Mouse (Mus musculus) 3134 (cell line): ENCODE data around the gene Celf2.

Experiments
- DNase-seq: peaks from one replicate; pipeline ENCODE4 v3.0.0-alpha.2; 2011; ENCODE audit warnings: low spot score; ENCODE audit not compliant: insufficient read length; ENCODE audit errors: extremely low read depth

The Celf2 gene

DNA sequence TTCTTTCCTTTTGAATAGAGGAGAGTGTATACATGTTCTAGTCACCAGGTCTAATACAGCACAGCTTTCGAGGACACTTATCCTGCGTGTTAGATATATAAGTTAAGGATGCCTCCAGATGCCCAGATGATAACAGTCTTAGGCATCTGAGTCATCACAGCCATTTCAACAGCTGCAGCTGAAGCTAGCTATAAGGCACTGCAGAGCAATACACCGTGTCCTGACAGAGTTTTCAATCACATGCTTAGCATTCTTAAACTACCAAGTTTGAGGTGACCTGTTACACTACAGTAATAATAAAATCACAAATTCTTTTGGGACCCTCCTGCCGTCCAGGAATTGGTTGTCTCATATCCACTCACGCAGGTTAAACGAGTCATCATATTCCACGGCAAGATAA, 714.5 kb downstream of the Celf2 start:
- DNase-seq = no peak

DNA sequence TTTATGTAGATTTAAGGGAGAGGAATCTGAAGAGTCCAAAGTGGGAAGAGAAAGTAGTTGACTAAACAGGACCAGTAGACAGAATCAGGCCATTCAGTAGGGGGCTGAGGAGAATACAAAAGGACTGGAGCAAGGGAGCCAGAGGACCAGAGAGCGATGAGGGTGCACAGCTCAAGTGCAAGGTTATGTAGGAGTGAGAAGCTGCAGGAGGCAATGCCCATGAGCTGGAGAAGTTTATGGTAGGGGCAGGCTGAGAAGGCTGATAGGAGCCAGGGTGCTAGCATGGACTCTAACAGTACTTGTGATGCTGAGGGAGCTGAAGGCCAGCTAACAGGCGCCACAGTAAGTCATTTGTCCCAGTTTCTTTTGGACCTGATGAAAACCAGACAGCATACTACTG, 718.5 kb downstream of the Celf2 start:
- DNase-seq = no peak

DNA sequence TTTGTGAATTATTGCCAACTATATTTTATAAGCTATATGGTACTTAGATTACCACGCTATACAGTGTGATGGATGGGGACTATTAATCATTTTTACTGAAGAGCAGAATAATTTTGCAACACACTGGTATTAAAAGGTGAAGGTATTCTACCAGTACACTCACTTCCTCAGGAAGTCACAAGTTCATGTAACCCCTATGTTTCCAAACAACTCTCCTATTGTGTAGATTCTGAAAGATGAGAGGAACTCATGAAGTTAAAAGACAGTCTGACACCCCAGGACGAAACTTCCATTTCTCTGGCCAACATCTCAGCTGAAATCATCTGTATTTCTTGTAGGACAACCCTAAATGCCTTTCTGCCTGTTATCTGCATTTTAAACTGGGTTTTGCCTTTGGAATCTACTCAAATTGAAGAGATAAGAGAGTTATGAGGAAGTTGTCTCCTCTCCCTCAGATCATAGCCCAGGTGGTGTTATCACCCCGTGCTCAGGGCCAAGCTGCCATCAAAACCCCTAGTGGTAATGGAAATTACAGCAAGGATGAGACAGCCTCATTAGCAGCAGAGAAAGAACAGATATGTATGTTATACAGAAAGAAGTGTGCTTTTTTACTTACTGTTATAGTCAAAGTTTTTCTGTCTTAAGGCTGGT, 722.7 kb downstream of the Celf2 start:
- DNase-seq = no peak

DNA sequence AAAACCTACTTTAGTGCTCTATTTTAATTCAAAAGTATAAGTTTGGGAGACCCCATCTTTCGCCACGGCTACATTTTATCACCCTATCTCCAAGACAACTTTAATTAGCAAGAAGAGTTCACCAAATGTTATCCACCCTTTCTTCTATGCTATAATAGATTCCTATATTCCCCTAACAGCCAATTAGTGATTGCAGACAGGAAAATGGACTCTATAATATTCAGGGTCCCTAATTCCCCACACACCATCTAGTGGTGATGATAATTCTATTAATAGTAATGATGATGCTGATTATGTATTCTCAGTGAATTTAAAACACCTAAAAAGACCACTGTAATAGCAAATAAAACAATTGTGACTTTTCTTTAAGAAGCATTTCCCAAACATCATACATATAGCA, 739.1 kb downstream of the Celf2 start:
- no peak for DNase-seq

DNA sequence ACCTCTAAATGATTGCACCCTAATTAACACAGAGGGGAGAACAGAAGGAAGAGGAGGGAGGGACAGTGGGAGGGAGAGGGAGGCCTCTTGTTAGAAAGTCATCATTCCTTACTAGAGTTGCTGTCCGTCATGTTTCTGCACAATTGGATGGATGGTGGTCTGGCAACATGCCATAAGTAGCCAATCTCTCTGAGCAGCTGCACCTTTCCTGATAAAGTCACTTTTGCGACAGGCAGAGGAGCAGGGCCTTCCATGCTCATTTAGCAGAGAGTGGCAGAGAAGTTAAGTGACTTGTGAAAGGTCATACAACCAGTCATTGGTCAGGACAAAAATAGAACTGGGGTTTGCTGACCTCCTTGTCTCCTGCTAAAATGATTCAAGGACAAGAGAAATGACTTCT, 747.0 kb downstream of the Celf2 start:
- DNase-seq = no peak

DNA sequence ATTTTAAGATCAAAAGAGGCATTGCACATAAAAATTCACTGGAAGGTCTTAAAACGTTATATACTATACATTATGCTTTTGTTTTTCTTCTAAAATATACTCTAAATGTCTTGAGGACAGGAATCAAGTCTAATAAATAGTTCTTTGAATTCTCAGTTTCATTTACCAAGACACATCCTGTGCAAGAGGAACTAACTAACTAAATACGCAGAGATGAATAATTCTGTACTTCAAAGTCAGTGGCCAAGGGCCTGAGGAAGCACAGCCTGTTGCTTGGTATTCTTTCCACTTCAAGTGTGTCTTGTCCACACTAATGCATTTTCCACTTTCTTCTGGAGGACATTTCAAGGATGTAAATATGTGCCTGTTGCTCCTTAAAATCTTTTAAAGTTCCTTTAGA, 766.2 kb downstream of the Celf2 start:
- DNase-seq = no peak

DNA sequence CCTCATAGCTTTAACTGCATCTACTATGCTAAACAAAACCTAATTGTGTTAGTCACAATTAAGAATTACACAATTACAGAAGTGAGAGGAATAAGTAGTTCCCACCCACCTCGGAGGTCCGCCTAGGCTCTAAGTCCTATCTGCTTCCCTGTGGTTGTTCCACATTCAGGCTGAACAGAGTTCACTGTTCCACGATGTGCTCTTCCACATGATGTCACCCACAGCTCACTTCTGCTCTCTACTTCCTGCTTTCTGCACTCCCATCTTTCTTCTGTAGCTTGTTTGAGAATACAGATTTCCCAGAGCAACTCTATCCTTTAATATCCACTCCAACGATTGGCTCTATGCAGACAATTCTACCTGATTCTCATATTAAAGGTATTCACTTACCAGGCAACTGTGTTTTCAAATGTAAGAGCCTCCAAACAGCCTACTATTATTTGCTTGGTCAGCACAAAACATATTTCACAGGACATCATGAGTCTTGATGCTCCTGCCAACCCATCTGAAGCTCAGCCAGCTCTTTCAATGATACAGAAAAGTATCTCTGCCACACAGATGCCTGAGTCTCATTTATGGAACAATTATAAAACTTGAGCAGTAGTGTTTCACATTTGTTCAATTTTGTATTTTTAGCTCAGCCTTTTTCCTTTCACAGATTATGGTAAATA, 769.2 kb downstream of the Celf2 start:
- no peak for DNase-seq

DNA sequence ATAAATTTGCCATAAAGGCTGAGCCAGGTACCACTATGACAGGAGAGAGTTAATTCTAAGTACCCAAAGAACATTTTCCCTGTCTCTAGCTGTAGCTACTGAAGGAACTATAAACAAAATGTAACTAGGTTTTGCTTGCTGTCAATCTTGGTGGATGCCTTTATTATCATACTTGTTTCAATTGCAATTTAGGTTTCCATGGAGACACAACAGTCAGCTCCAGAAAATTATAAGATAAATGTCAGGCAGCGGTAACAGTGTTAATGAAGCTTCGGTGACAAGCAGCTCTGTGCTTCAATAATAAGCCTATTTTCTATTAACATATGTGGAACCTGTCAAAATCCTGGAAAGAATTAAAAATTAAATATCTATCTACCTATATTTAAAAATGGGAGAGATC, 777.3 kb downstream of the Celf2 start:
- no peak for DNase-seq

DNA sequence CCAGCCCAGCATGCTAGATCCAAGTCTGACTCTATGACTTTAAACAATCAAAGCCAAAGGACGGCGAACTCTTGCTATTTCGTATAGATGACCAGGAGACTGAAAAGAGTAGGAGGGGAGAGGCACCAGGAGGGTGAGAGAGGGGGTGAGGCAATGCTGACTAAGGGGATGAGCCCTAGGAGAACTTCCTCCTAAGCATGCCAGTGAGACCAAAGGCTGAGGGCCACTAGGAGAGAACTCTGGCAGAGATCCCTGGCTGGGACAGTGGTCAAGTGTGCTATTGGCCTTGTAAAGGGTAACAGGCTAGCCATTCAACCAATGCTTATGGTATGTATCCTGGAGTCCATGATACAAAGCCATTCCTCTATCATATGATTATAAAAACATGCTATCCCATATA, 778.5 kb downstream of the Celf2 start:
- no peak for DNase-seq

DNA sequence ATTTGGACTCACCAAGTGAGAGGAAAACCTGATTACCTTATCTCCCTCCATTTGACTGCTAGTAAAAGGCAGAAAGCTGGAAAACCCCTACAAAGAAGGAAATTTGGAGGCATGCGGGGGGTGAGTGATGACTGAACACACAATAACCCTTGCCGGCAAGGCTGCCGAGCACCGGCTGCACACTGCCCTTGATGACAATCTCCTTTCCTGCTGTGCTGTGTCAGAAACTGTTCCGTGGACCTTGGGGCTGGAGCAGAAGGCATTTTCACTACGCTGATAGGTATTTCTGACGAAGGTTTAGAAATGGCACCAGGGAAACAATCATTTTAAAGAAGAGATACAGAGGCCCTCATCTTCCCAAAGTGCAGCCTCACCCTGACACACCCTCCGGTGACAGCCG, 779.4 kb downstream of the Celf2 start:
- DNase-seq = no peak

DNA sequence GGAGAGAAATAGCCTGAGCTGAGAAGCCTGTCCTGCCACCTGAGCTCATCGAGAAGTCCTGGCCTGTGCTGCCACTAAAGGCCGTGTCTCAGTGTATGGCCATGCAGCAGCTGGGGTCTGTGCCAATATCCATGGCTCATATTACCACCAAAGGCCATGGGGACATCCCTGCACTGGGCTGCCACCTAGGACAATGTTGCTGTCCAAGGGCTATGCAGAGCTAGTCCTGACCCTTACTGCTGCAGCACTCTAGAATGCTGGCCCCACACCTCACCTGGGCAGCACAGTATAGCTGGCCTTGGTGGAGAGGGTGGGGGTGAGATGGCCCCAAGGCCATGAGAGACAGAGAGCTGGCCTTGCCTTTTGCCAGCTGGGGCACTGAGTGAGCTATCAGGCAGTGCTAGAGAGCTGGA, 780.5 kb downstream of the Celf2 start:
- no peak for DNase-seq

DNA sequence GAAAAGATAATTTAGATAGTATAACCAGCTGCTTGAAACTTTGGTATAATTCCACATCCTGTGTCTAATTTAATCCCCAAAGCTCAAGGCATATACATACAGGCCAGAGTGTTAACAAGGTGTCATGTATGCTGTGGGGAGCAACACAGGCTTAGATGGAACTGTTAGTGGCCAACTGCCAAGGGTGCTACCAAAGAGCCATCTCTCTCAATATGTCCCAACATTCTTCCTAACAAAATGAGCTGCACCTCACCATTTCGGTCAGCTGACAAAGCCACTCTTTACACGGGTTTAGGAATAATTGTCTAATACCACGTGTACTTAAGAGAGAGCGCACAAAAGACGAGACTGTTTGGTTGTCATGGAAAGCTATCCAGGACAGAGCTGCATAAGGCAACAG, 782.0 kb downstream of the Celf2 start:
- DNase-seq = no peak

DNA sequence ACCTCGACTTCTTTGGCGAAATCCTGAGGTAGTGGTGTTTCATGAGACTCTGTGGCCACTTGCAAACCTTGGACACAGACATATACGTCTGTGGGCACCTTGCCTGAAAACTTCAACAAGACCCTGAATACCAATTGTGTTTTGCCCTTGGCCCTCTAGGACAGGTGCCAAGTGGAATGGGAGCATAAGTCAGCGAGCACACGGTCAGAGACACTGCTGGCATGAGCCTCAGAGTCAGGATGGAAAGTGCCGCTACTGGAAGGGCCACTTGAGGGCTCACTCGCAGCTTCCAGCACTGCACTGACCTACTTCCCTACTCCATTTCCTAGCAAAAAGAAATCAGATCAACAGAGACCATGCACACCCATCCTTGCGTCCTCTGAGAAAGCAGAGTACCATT, 783.3 kb downstream of the Celf2 start:
- DNase-seq = no peak

DNA sequence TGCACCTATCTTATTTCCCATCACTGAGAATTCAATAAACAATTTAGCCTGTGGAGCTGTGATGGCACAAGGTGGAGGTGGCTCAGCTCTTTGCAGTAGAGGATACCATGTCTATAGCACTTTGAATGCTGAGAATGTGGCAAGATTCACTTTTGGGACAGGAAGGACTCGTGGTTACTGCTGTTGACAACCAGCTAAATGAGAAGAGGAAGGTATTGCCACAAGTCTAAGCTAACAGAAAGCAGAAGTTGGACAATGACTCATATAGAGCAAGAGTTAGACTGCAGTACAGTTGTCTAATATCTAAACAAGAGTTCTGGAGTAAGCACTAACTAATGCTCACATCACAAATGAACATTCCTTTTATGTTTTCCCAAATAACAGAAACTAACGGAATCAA, 785.8 kb downstream of the Celf2 start:
- DNase-seq = peak; percentile 25

DNA sequence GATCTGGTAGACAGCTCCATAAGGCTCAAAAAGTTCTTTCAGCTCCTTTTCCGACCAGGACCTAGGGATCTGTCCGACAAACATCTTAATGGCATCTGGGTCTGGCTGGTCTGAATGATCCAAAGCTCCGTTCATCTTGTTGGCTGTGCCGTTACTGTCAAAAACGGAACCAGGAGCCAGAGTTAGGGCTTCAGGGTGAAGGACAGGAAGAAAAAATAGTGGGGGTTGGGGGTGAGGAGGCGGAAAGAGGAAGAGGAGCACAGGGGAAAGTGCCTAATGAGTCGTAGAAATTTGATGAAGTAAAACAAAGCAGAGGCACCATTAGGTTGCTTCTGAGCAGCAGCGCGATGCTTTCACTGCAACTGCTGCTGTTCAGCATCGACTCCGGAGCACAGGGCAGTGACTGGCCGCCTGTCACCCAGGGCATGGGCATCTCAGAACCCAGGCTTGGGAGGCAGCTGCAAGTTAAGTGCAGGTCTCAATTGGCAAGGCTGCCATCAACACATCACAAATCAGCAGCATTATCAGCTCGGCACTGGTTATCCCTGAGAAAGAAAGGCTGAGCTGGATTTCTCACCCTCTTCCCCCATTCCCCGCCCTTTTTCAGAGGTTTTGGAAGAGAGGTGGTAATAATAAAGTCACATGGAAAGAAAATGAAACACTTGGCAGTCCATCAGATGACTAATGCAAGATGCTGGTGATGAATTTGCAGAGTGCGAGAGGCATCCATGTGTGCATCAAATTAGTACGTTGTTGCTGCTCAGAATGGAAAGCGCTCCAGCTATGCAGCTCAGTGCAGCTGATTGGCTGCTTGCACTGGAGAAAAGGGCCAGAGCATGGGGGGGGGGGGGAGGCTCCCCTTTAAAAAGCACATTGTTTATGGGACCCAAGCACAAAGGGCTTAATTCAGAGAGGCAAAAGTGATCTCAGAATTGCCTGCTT, 787.6 kb downstream of the Celf2 start:
- DNase-seq = peak; percentile 43

DNA sequence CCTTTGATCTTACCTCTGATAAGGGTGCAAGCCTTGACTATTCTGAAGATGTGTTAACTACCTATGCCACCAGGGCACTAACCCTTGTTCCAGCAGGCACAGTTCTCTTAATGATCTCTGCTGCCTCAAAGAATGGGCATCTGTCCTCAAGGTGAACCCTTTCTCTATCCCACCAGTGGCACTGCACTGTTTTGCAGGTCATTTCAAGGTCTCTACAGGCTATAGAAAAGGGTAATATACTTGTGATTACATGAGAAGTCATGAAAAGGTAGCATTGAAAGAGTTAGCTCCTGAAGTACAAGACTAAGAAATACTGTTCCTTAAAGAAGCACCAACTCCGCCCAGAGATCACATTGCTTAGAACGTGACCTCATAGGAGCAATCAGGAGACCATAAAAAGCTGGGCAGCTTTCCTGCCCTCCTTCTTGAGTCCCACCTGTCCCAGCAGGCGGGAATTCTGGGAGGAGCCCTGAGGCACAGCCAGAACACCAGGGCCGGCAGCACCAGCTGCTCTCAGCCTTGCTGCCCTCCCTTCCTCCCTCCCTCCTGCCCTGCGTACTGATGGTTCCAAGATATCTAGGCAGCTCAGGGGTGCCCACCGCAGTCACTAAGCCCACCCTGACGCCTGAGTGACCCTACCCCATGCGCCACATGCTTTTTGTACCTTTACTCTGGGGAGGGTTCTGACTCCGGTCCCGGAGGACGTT, 788.5 kb downstream of the Celf2 start:
- DNase-seq = no peak

DNA sequence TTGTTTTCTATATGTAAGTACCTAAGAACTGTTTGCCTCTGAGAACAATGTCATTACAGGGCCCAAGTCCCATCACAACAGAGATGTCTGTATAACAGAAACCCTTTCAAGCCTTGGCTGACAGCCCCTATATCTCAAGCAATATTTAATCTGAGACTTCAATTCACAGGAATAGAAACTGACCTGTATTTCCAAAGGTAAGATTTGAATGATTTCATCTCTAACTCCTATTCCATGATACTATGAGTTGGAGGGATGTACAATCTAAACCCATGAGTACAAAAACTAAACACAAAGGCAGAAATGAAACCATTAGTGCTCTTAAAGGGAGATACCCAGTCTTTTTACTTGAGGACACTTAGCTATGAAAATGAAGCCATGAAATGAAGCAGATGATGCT, 790.5 kb downstream of the Celf2 start:
- DNase-seq = no peak

DNA sequence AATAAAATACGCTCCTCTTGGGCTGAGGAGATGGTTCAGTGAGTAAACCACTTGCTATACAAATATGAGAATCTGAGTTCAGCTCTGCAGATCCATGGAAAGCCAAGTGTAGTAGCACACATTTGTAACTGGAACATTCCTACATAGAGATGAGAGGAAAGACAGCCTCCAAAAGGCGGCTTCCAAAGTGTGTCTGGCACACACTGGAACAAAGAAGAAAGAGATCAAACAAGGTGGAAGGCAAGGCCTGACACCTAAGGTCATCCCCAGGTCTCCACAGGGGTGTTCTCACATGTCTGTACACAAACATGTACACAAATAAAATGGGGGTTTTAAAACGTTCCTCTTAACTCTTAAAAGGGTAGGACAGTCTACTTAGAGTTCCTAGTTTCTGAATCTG, 791.4 kb downstream of the Celf2 start:
- DNase-seq = no peak

DNA sequence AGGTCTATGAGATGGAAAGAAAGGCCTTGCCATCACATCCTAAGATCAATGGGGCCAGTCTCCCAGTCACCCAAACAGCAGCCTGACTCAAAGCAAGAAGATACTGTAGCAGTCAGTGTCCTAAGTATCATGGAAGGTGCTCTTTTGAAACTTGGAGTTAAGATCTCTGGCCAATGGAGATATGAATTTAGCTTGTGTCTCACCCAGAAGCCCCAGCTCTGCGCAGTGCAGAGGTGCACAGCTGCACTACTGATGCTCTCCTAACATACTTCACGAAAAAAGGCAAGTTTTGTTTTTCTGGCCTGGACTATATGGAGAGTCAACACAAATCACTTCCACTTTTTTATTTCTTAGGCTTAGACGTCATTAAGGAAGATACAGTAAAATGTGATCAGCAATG, 793.8 kb downstream of the Celf2 start:
- no peak for DNase-seq

DNA sequence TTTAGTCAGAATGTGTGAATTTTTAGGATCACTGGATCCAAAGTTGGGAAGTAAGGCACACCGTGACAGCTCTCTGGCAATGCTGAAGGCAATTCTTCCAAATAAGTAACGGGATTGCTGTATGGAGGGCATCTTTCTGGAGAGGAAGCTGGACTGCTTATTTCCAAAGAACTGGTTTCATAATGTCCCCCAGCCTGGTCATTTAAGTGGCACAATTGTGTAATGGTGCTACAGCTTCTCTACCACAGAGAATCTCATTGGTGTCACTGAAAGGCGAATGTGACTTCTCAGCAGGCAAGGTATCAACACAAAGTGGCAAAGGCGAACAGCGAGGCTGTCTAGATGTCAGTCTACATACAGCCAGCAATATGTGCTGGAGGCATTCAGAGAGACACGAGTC, 795.8 kb downstream of the Celf2 start:
- no peak for DNase-seq
